Mouse (Mus musculus) kidney, embryonic 15.5 days (tissue): ENCODE data around the gene Pik3r3. TPM values are rescaled to one million over a fixed set of nuclear protein-coding genes. Genes with fewer than 3 reads are reported as not detected.
"Not testable (repeated sequence)": the region's sequence is repeated elsewhere in the genome, so short reads cannot be mapped to it uniquely, and the experiment has no call there.

ENCODE experiments used
- ATAC-seq: fragments of 200-750 bp; cut with Nextera tagmentation; replicated peaks from 2 replicates; pipeline ENCODE4 v1.8.0; 2017; ENCODE audit warnings: moderate TSS enrichment; ENCODE audit not compliant: low FRiP score
- H3K27ac ChIP-seq: fragments of 300-500 bp; sonication (generic); 2 replicates; pipeline ENCODE4 v1.5.1; 2015; ENCODE audit warnings: mild to moderate bottlenecking, inconsistent platforms
- H3K27me3 ChIP-seq: fragments of 300-500 bp; sonication (generic); 2 replicates; pipeline ENCODE4 v1.6.1; 2015; ENCODE audit warnings: inconsistent platforms
- H3K36me3 ChIP-seq: fragments of 300-500 bp; sonication (generic); 2 replicates; pipeline ENCODE4 v1.6.1; 2015; ENCODE audit warnings: inconsistent platforms
- H3K4me1 ChIP-seq: fragments of 300-500 bp; sonication (generic); 2 replicates; pipeline ENCODE4 v1.6.1; 2015; ENCODE audit warnings: inconsistent platforms
- H3K4me2 ChIP-seq: fragments of 300-500 bp; sonication (generic); 2 replicates; pipeline ENCODE4 v1.6.1; 2015; ENCODE audit warnings: moderate library complexity, mild to moderate bottlenecking, inconsistent platforms
- H3K4me3 ChIP-seq: fragments of 300-500 bp; sonication (generic); replicated peaks from 2 replicates; pipeline ENCODE4 v1.5.1; 2015; ENCODE audit warnings: mild to moderate bottlenecking, inconsistent platforms
- H3K9ac ChIP-seq: fragments of 300-500 bp; sonication (generic); 2 replicates; pipeline ENCODE4 v1.6.1; 2015; ENCODE audit warnings: mild to moderate bottlenecking, inconsistent platforms
- H3K9me3 ChIP-seq: fragments of 300-500 bp; sonication (generic); replicated peaks from 2 replicates; pipeline ENCODE4 v1.6.1; 2016; ENCODE audit warnings: inconsistent platforms
- WGBS: fragments of 180-500 bp; shearing (Covaris S2); methylation state at CpG from one replicate; pipeline ENCODE4 v1.1.7; 2015; ENCODE audit warnings: mixed read lengths; 5-methylcytosine and 5-hydroxymethylcytosine counted together
- polyA plus RNA-seq: library from polyadenylated mRNA; unstranded; fragments of >200 nt; fragmentation: Nextera tagmentation; extraction: Ambion mirVana; gene quantifications from 2 replicates; pipeline ENCODE4 v1.2.1, GENCODE M21; 2015

The Pik3r3 gene
- polyA plus RNA-seq, 1 experiment from 2014 or later = 21.6 TPM

DNA sequence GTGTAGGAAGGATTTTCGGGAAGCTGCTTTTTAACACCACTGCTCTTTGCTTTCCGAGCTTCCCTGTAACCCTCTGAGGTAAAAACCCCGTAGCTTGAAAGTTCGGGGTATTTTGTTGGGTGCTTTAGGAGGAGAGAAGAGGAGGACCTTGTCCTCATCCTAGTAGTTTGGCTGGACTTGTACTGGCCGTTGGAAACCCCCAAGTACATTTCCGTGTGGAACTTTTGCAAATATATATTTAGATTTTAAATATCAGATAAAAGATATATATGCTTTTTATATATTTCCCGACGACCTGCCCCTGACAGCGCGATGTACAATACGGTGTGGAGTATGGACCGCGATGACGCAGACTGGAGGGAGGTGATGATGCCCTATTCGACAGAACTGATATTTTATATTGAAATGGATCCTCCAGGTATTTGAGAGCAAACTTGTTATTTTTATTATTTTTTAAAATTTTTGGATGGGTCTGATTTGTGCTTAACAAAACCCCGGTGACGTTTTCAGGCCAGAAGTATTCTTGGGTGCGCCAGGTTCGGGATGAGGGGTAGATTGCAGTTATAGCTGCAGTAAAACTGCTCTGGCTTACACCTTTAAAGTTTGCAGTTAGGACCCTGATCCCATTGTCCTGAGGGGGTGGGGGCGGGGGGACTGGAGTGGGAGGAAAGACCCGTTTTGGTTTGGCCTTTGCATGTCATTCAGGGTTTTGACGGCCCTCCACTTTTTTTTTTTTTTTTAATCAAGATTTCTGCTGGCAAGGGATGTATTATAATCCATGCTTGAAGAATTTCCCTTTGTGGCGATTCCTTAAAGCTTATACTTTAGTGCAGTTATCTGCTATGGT, 801 bp downstream of the Pik3r3 start:
- Histone ChIP-seq H3K9ac (peak overlapping the region; percentile 85), H3K4me3 (peak overlapping the region; percentile 81), H3K4me2 (peak overlapping the region; percentile 65), H3K4me1 (peaks cover 14% of the 10 kb centered on the region), H3K36me3 (no peaks in the 10 kb centered on the region), H3K27ac (peak overlapping the region; percentile 99), H3K9me3 (no peaks in the 10 kb centered on the region), H3K27me3 (no peaks in the 10 kb centered on the region)
- no peak for ATAC-seq
- under 1% methylated on average over 23 of the region's 23 CpGs for WGBS

DNA sequence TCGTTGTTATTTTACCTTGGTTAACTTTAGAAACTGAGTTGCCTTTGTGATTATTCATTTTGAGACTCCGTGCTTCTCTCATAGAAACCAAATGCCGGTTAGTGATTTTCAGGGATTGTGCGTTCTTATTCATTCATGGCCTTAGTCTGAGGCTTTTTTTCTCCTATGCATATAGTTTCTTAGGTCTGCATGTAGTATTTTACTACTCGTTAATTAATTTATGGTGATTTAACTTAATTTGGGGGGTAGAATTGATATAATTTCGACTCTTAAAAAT, 1.4 kb downstream of the Pik3r3 start:
- Histone ChIP-seq H3K27ac (0 out of 2 replicates have a peak overlapping the region, but pooled peaks have one; percentile 99), H3K9ac (peak overlapping the region; percentile 85), H3K27me3 (no peaks in the 10 kb centered on the region), H3K4me1 (peaks cover 14% of the 10 kb centered on the region), H3K4me2 (peak overlapping the region; percentile 65), H3K36me3 (no peaks in the 10 kb centered on the region), H3K9me3 (no peaks in the 10 kb centered on the region), H3K4me3 (peak overlapping the region; percentile 81)
- WGBS = 3% methylated on average over 6 of the region's 6 CpGs
- ATAC-seq = no peak

DNA sequence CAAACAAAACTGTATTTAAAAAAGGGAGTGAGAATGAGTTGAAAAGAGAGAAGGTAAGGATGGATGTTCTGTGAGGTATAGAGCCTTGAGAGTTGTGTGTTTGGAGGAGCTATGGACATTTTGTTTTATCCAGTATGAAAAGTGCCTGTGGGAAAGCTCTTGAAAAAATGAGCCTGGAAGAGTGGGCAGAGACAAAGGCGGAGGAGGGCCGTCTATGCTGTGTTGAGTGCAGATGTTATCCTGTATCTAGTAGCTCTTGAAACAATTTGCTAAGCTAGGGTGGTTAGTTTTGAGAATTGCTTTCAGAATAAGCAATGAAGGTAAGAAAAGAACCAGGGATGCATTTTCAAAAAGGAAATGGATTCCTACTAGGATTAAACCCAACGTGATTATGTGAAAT, 22.0 kb downstream of the Pik3r3 start:
- no peaks in the 10 kb centered on the region for H3K4me1 ChIP-seq
- 80% methylated on average over 3 of the region's 3 CpGs for WGBS
- no peak for ATAC-seq
- no peak overlapping the region for H3K4me2 ChIP-seq
- no peak overlapping the region for H3K27ac ChIP-seq
- H3K4me3 ChIP-seq = no peak overlapping the region
- no peak overlapping the region for H3K9ac ChIP-seq
- no peaks in the 10 kb centered on the region for H3K27me3 ChIP-seq
- H3K36me3 ChIP-seq = peaks cover 3% of the 10 kb centered on the region; the same call in 1 of the 2 replicates
- H3K9me3 ChIP-seq = no peaks in the 10 kb centered on the region

DNA sequence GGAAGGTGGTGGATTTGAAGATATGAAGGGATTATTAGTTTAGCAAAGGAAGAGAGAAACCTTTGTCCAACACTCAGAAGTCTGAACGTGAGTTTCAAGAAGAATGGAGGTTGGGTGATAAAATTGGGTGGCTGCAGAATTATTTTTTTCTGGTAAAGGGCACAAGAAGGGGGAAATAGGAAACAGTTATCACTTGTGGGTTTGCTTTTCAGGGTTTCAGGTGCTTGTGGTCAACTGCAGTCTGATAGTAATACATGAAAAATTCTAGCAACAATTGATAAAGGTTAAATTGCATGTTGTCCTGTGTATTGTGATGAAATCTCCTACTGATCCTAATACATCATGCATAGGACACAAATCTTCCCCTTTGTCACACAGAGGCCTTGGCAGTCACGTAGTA, 22.8 kb downstream of the Pik3r3 start:
- Histone ChIP-seq H3K9me3 (no peaks in the 10 kb centered on the region), H3K9ac (no peak overlapping the region)

DNA sequence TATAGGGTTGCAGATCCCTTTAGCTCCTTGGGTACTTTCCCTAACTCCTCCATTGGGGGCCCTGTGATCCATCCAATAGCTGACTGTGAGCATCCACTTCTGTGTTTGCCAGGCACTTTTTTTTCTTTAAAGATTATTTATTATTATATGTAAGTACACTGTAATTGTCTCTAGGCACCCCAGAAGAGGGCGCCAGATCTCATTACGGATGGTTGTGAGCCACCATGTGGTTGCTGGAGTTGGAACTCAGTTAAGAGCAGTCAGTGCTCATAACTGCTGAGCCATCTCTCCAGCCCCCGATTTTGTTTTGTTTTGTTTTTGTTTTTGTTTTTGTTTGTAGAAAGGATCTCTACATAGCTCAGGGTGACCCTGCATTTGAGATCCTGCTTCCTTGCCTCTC, 24.5 kb downstream of the Pik3r3 start:
- WGBS = 53% methylated on average over 3 of the region's 3 CpGs
- H3K36me3 ChIP-seq, H3K4me2 ChIP-seq, H3K27ac ChIP-seq, H3K9ac ChIP-seq, ATAC-seq, H3K27me3 ChIP-seq, H3K4me1 ChIP-seq, H3K9me3 ChIP-seq, H3K4me3 ChIP-seq: not testable (repeated sequence)

More for the DNA sequence above, 22.8 kb downstream of the Pik3r3 start:
- ATAC-seq = no peak
- WGBS = 83% methylated on average over 2 of the region's 2 CpGs
- Histone ChIP-seq H3K27me3 (no peaks in the 10 kb centered on the region), H3K4me3 (no peak overlapping the region), H3K36me3 (peaks cover under 1% of the 10 kb centered on the region; the same call in 1 of the 2 replicates), H3K4me1 (no peaks in the 10 kb centered on the region), H3K27ac (no peak overlapping the region), H3K4me2 (no peak overlapping the region)

DNA sequence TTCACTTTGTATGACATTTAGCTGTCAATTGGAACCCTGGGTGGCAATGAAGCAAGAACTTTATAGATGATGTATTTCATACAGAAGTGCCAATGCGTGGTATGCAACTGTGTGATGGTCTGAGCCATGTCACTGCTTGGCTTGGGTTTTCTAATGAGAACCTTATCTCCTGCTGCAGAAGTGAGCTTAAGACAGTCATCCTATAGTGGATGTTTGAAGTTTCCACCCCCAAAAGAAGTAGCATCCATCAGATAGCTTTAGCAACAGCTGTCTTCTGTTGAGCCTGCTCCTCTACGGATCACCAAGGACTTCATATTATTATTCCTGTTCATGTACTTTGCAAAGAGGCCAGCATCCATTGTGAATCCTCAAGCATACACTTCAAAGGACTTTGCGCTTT, 28.6 kb downstream of the Pik3r3 start:
- no peaks in the 10 kb centered on the region for H3K36me3 ChIP-seq
- no peaks in the 10 kb centered on the region for H3K4me1 ChIP-seq
- no peak overlapping the region for H3K4me2 ChIP-seq
- ATAC-seq = no peak
- 95% methylated on average over 3 of the region's 3 CpGs for WGBS
- no peak overlapping the region for H3K4me3 ChIP-seq
- no peak overlapping the region for H3K9ac ChIP-seq
- no peak overlapping the region for H3K27ac ChIP-seq
- no peaks in the 10 kb centered on the region for H3K27me3 ChIP-seq
- no peaks in the 10 kb centered on the region for H3K9me3 ChIP-seq

DNA sequence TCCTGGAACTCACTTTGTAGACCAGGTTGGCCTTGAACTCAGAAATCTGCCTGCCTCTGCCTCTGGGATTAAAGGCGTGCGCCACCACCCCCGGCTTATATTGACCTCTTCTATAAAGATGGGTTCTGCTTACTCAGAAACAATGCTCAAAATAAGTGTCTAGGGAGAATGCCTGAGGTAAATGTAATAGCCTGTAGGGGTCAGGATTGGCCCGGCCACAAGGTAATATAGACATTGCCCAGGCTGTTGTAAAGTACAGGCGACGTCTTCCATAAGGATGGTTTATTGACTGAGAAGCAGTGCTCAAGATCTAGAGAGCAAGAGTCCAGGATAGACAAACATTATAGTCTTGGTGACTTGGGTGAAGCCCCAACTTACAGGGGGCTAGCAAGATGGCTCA, 46.8 kb downstream of the Pik3r3 start:
- ATAC-seq = no peak
- peaks cover 59% of the 10 kb centered on the region for H3K36me3 ChIP-seq
- H3K27ac ChIP-seq = no peak overlapping the region
- no peaks in the 10 kb centered on the region for H3K9me3 ChIP-seq
- no peaks in the 10 kb centered on the region for H3K4me1 ChIP-seq
- WGBS = 92% methylated on average over 6 of the region's 6 CpGs
- H3K9ac ChIP-seq = no peak overlapping the region
- no peaks in the 10 kb centered on the region for H3K27me3 ChIP-seq
- no peak overlapping the region for H3K4me3 ChIP-seq
- H3K4me2 ChIP-seq = no peak overlapping the region

DNA sequence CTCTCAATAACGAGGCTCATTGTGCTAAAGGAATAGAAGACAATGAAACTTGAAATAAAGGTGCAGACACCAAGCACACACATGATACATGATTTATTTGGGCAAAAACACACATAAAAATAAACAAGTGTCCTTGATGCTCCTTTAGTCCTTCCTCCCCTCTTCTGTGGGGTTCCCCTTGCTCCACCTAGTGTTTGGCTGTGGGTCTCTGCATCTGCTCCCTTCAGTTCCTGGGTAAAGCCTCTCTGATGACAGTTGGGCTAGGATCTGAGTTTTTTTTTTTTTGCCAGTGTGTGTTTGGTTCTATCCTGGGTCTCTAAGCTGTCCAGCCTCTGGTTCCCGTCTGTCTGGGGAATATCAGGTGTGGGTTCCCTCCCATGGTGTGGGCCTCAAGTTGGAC, 60.8 kb downstream of the Pik3r3 start:
- Histone ChIP-seq H3K27ac (no peak overlapping the region), H3K27me3 (no peaks in the 10 kb centered on the region), H3K9me3 (no peaks in the 10 kb centered on the region), H3K4me3 (no peak overlapping the region), H3K36me3 (peaks cover 40% of the 10 kb centered on the region), H3K4me1 (no peaks in the 10 kb centered on the region), H3K4me2 (no peak overlapping the region), H3K9ac (no peak overlapping the region)
- no peak for ATAC-seq
- 82% methylated on average over 2 of the region's 2 CpGs for WGBS

DNA sequence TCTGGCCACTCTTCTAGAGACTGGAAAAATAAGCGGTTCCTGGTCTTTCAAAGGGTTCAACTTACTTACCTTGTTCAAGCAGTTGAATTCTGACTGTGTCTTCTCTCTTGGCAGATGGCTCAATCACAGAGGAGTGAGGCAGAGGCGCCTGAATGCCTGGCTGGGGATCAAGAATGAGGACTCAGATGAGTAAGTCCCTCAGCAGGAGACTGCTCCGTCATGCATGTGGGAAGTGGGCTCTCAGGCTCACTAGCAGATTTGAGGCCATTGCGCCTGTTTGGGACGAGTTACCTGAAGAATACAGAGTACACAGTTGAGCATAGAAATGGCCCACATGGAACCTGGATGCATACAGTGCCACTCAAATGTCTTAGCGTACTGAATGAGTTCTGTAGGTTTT, 70.1 kb downstream of the Pik3r3 start:
- Histone ChIP-seq H3K27ac (no peak overlapping the region), H3K27me3 (no peaks in the 10 kb centered on the region), H3K36me3 (peaks cover 74% of the 10 kb centered on the region), H3K4me2 (no peak overlapping the region), H3K4me3 (no peak overlapping the region), H3K9ac (no peak overlapping the region), H3K4me1 (no peaks in the 10 kb centered on the region), H3K9me3 (no peaks in the 10 kb centered on the region)
- ATAC-seq = no peak
- WGBS = 92% methylated on average over 6 of the region's 6 CpGs

DNA sequence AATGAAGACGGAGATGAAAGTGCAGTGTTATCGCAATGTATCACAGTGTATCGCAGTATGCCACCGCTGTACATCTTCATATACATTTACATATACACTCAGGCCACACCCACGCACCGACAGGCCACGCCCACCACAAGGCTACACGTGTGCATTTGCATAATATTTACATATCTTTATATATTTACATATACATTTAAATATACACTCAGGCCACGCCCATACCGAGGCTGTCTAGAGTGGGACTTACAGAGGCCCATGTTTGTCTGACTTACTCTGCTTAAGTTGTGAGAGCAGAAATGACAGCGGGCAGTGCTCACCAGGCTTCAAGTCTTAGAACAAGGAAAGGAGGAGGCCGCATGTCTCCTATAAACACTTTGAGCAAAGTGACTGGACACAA, 71.9 kb downstream of the Pik3r3 start:
- ATAC-seq = no peak
- Histone ChIP-seq H3K27ac (no peak overlapping the region), H3K4me2 (no peak overlapping the region), H3K4me3 (no peak overlapping the region), H3K9me3 (no peaks in the 10 kb centered on the region), H3K4me1 (no peaks in the 10 kb centered on the region), H3K36me3 (peaks cover 64% of the 10 kb centered on the region), H3K27me3 (no peaks in the 10 kb centered on the region), H3K9ac (no peak overlapping the region)
- WGBS = 89% methylated on average over 12 of the region's 12 CpGs

DNA sequence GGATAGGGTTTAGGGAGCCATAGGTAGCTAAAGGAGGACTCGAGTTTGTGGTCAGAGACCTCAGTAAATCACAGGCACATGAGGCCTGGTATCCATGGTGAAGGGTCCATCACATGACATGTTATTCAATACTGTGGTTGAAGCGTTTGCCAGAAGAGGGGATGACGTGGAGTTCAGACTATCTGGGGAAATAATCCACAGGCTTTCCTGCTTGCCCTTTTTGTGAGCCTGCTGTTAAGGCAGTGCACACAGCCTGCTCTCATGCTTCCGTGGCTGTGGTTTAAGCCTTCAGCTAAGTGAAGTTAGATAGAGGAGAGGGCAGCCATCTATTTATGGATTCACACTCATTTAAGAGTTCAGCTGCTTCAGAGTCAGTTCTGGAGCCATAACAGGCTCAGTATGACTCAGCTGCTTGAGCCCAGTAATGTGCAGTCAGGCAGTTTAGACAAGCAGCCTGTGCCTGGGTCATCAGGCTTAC, 79.5 kb downstream of the Pik3r3 start:
- Histone ChIP-seq H3K4me1 (no peaks in the 10 kb centered on the region), H3K4me3 (no peak overlapping the region), H3K36me3 (peaks cover 51% of the 10 kb centered on the region), H3K9me3 (no peaks in the 10 kb centered on the region), H3K4me2 (no peak overlapping the region), H3K9ac (no peak overlapping the region), H3K27me3 (no peaks in the 10 kb centered on the region), H3K27ac (no peak overlapping the region)
- WGBS = 39% methylated on average over 4 of the region's 4 CpGs
- no peak for ATAC-seq

DNA sequence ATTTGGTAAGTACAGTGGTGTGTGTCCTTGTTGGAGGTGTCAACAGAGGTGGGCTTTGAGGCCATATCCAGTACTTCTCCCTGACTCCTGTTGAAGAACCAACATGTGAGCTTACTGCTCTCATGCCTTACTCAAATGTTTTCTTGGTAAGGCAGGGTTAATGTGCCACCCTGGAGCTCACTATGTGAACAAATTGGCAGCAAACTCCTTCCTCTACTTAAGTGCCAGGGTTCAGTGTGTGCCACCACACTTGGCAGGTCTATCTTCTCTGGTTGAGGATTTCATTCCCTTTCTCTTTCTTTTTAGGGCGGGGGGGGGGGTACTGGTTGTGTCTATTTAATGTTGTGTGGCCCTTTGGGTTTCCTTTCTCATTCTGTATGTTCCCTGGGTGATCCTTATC, 83.1 kb downstream of the Pik3r3 start:
- H3K4me2 ChIP-seq = no peak overlapping the region
- peaks cover 70% of the 10 kb centered on the region for H3K36me3 ChIP-seq
- WGBS = 0% methylated on average over 1 of the region's 1 CpGs
- no peak overlapping the region for H3K9ac ChIP-seq
- H3K27me3 ChIP-seq = no peaks in the 10 kb centered on the region
- no peak overlapping the region for H3K27ac ChIP-seq
- ATAC-seq = no peak
- H3K4me1 ChIP-seq = no peaks in the 10 kb centered on the region
- H3K9me3 ChIP-seq = no peaks in the 10 kb centered on the region
- H3K4me3 ChIP-seq = no peak overlapping the region

DNA sequence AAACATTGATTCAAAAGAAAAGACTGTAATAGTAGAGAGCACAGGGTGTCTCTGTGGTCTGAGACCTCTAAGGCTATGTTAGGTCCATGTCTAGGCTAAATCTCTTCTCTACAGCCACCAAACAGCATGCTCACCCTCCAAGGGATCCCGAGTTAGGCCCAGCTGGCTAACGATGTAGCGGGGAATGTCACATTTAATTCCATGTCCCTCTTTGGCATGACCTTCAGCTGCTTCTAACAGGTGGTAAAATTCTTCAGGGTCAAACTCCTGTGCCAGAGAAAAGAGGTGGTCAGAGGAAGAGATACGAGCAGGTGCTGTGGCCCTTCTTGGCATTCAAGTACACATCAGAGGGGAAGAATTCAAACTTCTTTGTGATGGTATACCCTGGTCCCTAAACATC, 96.2 kb downstream of the Pik3r3 start:
- no peaks in the 10 kb centered on the region for H3K4me1 ChIP-seq
- H3K9me3 ChIP-seq = no peaks in the 10 kb centered on the region
- 94% methylated on average over 4 of the region's 4 CpGs for WGBS
- no peak overlapping the region for H3K4me3 ChIP-seq
- H3K4me2 ChIP-seq = no peak overlapping the region
- no peak for ATAC-seq
- H3K27ac ChIP-seq = no peak overlapping the region
- H3K27me3 ChIP-seq = no peaks in the 10 kb centered on the region
- H3K36me3 ChIP-seq = peaks cover 86% of the 10 kb centered on the region
- H3K9ac ChIP-seq = no peak overlapping the region
